Mouse (Mus musculus) ovary, adult 18-20 months (tissue): ENCODE measurements around the gene Galnt17.

ENCODE experiments used
- DNase-seq: peaks from one replicate; pipeline ENCODE4 v3.0.0; 2022; ENCODE audit warnings: low spot score, mixed read lengths

Galnt17 gene

DNA sequence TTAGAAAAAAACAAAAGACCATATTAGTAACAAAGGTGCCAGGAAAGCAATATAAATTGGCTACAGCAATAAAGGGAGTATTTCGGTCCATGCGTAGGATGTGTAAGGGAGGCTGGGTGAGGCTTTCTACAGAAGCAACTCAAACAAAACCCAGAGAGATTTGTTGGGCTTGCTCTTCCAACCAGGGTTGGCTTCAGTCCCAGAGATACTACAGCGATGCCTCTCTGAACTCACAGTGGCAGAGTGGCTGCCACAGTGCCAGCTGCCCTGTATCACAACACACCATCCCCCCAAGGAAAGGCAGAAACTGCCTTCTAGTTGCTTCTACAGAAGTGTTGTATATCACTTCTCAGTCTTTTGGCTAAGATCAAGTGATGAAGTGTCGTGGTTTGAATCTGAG lies 66.6 kb downstream of the Galnt17 start:
- peak; percentile 10 for DNase-seq

DNA sequence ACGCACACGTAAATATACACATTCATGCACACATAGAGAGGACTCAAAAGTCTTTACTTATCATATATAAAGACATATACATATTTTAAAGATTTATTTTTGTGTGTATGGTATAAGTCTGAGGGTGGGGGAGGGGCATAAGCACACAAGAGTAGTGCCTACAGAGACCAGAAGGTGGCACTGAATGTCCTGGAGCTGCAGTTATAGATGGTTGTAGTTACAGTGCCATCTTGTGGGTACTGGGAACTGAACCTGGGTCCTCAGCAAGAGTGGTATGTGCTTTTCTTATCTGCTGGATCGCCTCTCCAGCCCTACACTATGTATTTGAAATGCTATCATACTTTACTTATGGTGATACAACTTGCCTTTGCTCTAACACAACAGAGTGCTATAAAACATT lies 68.5 kb downstream of the Galnt17 start:
- no peak for DNase-seq

DNA sequence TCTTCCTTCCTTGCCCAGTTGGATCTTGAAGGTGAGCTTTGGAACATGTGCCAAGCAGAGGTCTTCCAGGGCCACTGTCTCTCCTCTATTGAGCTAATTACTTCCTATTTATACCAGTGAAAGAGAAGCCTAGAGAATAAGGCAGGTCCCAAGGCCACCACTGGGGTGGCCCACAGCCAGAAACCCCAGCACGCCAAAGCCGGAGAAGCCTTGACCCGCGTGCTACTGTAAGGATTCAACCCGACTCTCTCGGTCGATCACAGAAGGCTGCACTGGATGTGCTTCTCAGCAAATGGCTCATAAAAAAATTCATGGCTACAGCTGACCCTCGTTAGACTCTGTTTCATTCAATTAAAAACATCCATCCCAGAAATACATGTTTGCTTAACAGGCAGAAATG lies 71.4 kb downstream of the Galnt17 start:
- DNase-seq, result peak; percentile 16

DNA sequence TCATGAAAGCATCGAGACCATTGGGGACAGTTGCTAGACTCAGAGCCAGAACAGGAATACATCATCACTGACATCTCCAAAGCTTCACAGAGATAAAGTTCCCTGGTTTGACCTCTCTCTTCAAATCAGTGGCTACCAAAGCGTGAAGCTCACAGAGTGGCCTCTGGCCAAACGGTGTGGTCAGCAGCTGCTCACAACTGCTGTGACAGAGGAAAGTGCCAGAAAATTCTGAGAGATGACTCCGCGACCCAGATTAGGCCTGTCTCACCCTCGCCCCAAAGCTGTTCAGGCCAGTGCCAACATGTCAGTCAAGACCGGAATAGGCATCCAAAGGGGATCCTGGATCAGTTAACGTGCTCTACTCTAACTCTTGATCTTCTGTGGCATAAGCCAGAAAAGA lies 74.5 kb downstream of the Galnt17 start:
- DNase-seq, result no peak

DNA sequence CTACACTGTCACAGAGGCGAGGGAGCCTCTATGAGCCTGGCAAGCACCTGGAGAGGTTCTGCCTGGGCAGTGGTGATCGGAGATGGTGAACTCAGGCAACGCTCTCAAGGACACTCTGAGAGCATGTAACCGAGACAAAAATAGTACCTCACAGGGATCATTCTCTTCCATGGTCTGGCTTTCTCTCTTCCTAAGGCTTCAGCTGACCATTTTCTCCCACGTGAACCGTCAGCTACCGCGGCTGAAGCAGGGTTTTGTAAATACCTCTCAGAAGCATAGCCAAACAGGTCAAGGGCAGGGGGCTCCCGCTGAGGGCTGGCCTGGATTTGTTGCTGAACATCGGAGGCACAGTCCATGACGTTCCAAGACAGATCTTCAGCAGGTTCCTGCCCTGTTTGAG lies 77.2 kb downstream of the Galnt17 start:
- DNase-seq, result no peak

DNA sequence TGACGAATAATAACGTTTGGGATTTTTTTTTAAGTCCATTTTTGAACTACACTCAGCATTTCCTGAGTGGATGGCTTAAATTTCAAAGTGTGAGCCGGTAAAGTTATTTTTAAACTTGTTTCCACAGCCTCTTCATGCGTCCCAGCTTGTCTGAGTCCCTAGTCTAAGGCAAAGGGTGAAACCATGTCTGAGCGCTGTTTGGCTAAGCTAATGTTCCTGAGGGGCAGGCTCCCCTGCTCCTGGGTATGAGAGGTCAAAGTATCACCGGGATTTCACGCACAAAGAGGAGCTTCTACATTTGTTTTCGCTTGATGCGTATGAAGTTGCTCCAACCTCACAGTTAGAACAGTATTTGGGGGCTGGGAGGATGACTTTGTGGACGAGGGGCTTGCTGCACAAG lies 78.6 kb downstream of the Galnt17 start:
- no peak for DNase-seq

DNA sequence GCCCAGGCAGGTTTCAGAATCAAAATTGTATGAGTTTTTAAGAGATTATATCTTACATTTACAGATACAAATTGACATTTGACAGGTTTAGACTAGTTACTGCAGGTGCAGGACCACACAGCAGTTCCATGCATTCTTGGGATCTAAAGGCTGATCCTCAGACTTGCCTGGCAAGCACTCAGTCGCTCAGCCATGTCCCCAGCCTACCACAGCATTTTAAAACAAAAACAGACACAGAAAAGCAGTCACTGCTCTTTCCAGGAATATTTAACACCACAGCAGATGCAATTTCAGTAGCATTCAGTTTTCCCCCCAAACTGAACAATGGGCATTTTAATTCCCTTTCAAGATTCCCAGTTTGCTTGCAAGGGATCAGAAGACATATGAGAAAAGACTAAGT lies 84.9 kb downstream of the Galnt17 start:
- no peak for DNase-seq

DNA sequence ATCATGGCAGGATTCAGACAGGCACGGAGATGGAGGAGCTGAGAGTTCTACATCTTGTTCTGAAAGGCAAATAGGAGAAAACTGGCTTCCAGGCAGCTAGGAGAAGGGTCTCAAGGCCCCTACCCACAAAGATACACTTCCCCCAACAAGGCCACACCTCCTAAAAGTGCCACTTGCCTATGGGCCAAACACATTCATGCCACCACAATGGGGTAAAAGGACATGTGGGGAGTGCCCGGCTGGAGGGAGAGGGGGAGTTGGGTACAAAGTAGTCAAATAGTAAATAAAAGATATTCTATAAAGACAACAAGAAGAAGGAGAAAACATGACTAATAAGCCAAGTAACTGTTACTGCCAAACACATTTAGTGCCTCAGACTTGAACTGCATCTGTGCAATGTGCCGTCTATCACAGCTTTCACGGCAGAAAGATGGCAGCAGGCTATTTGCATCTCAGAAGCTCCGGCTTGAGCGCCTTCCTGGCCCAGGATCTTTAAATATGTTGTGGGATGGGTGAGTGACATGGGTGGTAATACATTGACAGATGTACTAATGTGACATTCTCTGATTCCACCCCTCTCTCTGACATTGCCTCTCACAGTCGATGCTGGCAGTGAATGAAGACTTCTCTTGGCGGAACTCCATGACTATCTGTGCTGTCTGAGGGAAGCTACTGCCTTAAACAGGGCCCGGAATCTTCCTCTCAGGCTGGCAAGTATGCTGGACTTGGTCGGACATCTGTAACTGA lies 85.6 kb downstream of the Galnt17 start:
- no peak for DNase-seq

DNA sequence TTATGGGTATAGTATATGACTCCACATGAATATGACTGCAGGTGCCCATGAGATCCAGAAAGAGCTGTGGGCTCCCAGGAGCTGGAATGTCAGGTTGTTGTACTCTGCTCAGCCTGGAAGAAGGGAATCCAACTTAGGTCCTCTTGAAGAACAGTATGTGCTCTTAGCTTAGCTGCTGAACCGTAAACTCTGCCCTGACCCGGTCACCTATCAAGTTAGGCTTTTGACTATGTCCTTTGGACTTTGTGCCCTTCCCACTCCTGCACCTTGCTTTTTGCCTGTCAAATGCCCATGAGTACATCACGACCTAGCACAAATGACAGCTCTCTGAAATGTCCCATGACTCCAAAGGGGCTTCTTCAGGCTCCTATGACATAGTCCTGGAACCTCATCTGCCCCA lies 90.1 kb downstream of the Galnt17 start:
- DNase-seq, result no peak

DNA sequence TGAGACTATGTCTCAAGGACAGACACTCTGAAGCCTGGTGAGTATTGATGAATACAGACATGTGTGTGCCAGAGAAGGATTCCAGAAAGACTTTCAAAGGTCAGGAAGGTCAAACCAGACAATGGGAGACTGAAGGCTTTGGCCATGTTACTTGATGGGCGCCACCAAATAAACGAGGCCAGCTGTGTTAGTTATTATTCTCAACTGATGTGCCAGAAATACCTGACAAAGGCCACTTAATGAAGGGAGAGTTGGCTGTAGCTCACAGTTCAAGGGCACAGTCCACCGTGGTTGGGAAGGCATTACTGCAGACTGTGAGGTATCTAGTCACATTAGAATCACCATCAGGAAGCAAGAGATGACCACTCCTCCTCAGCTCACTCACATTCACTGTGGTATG lies 96.7 kb downstream of the Galnt17 start:
- no peak for DNase-seq

DNA sequence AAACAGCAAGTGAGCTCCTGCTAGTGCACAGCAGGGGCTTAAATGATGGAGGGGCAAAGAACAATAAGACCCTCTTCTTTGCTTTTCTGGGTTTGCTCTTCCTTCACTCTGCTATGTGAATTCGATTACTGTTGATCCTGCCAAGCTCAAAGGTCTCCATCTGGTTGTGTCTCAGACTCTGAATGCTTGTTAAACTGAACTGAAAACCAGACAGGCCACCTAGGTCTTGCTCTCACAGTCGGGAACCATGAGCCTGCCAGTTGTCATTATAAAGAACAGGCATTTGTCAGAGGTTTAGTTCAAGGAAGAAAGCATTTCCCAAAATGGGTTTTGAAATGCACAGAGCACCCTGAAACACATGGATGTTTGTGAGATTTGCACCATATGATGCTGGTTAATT lies 107.2 kb downstream of the Galnt17 start:
- DNase-seq, result no peak

DNA sequence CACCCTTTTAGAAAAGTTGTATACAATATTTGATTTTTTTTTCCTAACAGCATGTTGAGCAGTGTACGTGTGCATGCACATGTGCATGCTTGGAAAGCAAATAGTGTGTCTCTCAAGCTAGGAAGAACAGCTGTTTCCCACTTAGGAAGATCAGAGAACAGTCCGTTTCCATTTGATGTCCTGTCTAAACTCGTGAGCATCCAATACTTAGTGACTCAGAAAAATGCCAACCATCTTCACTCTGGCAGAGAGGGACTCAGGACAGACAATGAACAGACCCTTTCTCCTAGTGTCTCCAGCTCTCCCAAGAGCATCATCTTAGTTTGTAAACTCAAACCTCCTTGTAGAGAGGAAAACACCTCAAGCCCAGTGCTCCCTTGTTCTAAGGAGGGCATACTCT lies 116.0 kb downstream of the Galnt17 start:
- DNase-seq, result no peak

DNA sequence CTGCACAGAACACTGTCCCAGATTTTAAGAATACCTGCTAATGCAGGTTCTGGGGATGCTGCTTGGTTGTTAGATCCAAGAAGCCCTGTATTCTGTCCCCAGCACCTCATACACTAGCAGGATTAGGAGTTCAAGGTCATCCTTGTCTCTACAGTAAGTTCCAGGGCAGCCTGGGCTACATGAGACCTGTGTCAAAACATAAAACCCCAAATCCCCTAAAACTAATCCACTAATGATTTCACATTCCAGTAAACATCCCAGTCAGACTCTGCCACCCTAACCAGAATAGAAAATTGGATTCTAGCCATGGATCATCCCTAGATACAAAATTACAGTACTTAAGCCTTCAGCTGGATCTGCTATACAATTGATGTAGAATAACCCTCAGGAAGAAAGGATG lies 123.7 kb downstream of the Galnt17 start:
- no peak for DNase-seq

DNA sequence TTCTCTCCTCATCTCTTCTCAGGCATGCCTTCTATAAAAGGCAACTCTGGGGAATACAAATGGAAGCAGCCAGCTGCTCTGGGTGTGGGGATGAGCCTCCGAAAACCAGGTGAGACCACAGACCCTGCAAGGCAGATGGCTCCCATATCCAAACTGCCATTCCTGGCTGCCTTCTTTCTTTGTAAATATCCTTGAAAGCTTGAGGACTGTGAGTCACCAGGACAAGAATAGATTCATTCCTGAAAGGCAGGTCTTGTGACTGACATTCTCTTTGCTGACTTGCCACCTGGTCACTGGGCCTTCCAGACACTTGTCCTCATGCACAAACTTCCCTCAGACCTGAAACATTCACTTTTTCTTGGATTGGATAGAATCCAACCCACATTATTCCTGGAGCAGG lies 127.1 kb downstream of the Galnt17 start:
- DNase-seq, result no peak

DNA sequence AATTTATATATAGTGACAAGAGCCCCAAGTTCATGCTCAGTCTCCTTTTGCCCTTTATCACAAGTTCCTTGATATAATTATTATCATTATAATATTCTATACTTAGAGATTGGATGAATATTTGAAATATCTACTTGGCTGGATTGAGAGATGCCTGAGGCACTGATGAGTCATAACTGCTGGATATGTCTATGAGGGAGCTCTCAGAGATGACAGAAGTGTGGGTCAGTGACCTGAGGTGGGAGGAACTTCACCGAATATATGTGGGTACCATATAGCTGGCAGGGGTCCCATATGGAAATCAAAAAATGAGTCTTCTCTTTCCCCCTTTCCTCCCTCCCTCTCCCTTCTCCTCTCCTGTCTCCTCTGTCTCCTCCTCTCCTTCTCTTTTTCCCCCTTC lies 127.5 kb downstream of the Galnt17 start:
- no peak for DNase-seq

DNA sequence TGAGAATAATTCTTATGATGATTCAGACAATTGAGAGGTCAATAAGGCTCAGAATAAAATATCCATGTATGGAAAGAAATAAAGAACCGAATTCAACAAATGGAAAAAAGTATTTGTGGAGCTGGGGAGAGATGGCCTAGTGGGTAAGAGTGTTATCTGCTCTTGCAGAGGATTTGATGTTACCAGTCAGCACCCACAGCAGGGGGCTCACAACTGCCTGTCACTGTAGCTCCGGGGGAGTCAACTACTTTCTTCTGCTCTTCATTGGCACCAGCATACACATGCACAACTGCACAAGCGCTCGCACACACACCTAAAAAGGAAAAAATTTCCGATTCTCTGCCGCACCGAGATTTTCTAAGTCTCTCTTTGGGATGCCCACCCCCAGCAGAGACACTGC lies 130.4 kb downstream of the Galnt17 start:
- DNase-seq, result no peak

DNA sequence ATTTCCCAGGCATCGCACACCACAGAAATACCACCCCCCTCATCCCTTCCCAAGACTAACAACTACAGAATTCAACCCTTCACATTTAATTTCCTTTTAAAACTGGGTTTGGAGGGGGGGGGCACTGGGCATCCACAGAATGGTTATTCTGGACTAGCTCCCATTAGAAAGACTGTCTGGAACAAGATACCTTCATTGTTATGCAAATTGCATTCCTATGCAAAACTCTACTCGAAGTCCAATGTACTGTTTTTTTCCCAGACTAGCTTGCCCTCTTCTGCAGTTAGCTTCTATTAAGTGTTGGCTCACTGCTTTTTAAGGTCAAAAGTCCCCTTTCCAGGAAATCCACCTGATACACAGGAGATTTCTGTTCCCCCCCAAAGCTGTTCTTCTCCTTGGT lies 131.1 kb downstream of the Galnt17 start:
- DNase-seq, result no peak

DNA sequence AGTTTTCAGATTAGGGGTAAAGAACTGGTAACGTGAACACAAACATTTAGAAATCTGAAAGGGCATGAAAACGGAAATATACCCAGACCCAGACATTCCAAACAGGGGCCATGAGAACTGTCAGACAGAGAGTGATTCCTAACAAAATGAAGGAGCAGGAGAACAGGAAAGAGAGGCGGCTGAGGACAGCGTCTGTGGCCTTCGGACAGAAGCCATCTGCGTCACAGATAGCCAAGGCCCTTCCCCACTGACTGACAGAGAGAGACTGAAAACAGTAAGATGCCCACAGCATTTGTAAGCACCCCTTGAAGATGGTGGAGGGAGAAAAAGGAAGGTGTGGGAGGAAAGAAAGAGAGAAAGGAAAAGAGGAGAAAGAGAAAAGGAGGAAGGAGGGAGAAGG lies 139.1 kb downstream of the Galnt17 start:
- DNase-seq, result no peak

DNA sequence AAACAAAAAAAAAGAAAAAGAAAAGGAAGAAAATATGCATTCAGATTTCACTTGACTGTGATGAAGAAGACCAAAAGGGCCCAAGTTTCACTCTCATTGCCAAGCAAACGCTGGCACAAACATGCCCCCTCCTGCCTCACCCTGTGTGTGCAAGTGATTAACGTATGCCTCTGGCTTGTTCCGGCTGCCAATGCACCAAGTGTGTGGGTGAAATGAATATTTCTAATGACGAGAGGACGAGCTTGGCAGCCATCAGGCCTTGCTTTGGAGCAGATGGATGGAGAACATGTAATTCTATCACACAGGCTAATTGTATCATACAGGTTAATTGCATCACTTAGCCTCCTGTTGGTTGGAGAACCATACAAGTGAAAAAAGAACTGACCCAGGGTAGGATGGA lies 140.9 kb downstream of the Galnt17 start:
- no peak for DNase-seq

DNA sequence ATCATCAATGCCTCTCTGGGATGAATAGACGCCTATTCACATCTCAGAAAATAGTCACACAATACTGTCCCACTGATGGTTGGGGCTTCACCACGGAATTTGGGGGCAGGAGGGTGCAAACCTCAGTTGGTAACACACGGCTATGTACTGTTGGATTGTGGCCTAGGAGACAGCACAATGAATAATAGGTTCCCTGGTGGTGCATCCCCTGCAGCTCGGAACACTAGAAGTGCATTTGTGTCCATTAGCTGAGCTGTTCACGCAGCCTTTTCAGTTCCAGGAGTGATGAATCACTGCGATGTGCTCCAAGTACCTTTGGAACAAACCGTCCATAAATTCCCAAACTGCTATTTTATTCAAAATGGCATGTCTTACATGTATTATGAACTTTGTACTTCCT lies 142.6 kb downstream of the Galnt17 start:
- DNase-seq, result no peak

DNA sequence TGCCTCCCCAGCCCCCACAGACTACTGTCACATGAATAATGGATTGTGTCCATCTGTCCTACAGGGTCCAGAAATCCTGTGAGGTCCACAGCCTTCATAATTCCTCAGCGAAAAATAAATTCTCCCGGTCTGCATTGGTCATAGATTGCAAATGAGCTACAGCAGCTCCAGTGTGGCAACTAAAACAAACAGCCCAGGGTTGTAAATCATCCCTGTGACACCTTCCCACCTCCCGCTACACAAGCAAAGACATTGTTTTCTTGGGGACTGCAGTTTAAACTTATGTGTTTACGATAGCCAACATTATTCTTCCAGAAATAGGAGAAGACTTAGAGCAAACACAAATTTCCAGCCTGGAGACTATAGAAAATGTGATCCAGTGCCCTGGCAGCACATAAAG lies 150.4 kb downstream of the Galnt17 start:
- DNase-seq, result no peak

DNA sequence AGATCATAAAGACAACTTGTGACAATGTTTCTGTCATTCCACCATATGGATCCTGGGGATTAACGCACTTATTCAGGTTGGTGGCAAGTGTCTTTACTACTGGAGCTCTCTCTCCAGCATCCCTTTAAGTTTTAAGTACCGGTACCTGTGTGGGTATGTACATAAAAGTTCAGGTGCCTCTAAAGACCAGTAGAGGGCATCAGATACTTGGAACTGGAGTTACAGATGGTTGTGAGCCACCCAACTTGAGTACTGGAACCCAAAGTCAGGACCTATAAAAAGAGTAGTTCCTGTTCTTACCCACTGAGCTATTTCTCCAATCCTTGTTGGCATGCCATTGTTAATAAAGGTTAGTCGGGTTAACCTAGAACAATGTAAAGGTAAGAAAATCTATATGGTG lies 152.0 kb downstream of the Galnt17 start:
- DNase-seq, result no peak

DNA sequence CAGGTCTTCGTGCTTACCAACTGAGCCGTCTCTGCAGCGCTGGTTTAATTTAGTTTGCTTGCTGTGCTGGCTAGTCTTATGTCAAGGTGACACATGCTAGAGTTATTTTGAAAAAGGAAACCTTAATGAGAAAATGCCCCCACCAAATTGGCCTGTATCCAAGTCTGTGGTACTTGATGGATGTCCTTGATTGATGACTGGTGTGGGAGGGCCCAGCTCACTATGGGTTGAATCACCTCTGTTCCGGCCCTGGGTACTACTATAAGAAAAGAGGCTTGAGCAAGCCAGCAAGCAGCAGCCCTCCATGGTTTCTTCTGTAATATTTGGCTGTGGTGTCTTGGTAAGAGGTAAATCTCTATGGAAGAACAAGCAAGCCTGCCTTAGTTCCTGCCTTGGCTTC lies 165.7 kb downstream of the Galnt17 start:
- DNase-seq, result no peak

DNA sequence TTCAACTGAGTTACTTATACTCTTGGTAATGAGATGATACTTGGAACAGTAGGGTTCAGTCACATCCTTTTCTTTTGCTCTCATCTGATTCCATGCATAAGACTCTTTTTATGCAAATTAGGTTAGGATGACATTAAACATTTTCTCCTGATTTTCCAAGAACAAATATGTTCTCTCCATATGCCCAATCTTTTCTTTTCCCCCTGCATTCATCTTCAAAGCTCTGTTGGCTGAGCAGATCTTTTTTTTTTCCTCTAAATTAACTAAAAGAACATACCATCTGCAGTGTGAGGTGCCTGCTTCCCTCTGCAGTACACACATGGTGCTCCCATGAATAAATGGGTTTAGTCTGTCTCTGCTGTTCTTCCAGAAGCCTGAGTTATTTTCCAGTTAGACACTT lies 173.5 kb downstream of the Galnt17 start:
- DNase-seq, result no peak
